Mouse (Mus musculus) urinary bladder, postnatal 10 days (tissue): Measurements from ENCODE around the gene Ccnt1.

ENCODE experiments used
- DNase-seq: peaks from one replicate; pipeline ENCODE4 v3.0.0; 2022; ENCODE audit warnings: low spot score

Gene Ccnt1

DNA sequence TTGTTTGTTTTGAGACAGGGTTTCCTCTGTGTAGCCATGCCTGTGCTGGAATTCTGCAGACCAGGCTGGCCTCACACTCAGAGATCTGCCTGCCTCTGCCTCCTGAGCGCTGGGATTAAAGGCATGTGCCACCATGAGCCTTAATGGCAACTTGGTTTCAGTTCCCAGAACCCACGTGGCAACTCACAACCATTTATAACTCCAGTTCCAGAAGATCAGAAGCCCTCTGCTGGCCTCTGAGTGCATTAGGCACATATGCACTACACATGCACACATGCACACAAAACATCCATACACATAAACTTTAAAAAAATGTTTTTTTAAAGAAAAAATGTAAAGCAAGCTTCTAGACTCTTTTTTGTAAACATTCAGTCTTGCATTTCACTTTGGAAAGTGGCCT lies 61.3 kb downstream of the Ccnt1 start:
- DNase-seq: no peak

DNA sequence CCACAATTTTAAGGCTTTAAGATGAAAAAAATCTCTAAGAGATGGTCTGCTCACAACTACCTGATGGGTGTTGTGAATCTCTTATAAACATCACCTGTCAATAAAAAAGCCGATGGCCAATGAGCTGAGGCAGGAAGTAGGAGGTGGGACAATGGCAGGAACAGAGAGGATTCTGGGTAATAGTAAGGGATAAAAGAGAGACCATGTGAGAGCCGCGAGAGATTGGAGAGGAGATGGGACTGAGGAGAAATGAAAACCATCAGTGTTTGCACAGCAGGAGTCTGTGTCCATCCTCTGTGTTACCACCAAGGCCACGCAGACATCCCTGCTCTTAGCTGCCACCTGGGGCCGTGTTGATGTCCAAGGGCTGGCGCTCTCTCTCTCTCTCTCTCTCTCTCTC lies 63.4 kb downstream of the Ccnt1 start:
- DNase-seq: no peak

DNA sequence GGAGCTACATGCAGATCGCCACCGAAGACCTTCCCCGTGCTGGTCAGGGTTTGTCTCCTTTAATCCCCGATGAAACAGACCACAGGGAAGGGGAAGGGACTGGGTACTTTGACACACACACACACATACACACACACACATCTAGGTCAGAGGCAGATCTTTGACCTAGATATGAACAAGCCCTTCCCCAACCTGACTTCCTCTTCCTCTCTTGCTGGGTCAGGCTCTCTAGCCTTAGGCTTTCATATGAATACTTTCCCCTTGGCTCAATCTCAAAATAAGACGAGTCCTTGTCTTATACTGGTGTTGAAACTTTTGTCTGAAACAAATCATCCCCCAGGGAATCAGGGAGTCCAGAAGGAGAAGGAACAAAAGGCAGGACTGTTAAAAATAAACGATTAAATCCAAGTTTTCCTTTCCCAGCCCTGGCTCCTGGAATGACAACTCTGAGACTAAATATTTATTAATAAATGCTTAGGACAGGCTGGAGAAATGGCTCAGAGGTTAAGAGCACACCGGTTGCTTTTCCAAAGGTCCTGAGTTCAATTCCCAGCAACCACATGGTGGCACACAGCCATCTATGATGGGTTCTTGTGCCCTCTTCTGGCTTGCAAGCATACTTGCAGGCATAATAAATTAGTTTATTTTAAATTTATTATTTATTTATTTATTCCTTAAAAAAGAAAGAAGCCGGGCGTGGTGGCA lies 64.3 kb downstream of the Ccnt1 start:
- DNase-seq: no peak

DNA sequence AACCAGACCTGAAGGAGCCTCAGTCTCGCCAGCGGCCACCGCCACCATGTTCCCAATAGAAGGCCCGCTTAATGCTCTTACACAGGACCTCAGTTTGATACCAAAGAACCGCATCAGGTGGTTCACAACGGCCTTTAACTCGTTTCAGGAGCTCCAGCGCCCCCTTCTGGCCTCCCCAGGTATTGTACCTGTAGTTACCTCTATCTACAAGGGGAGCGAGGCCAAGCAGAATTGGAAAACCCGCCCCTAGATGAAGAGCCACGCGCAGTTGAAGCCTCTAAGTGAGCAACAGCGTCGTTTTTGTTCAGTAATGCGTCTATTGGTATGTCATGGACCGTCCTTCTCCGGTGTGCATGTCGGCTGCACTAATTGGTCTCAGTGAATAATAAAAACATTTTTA lies 66.2 kb downstream of the Ccnt1 start:
- DNase-seq: peak; percentile 42

DNA sequence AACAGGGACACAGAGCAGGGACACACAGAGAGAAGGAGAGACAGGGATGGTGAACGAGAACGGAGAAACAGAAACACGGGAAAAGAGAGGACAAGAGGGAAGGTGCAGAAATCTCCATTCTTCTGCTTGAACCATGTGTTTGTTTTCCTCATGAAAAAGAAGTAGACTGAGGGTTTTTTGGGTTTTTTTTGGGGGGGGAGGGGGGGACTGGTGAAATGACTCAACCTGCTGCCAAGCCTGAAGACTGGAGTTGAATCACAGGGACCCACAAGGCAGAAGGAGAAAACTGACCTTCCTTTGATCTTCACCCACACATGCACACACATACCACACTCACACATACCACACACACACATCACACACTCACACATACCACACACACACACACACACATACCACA lies 67.4 kb downstream of the Ccnt1 start:
- DNase-seq: no peak

DNA sequence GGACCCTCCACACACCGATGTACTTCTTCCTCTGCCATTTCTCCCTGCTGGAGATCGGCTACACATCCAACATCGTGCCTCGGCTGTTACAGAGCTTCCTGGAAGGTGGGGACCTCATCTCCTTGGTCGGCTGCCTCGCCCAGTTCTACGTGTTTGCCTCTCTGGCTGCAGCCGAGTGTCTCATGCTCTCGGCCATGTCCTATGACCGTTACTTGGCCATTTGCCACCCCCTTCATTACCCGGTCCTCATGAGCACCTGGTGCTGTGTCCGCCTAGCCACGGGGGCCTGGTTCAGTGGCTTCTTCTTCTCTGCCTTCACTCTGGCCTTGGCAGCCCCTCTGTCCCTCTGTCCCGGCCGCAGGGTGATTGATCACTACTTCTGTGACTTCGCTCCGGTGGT lies 73.1 kb downstream of the Ccnt1 start:
- no peak for DNase-seq

DNA sequence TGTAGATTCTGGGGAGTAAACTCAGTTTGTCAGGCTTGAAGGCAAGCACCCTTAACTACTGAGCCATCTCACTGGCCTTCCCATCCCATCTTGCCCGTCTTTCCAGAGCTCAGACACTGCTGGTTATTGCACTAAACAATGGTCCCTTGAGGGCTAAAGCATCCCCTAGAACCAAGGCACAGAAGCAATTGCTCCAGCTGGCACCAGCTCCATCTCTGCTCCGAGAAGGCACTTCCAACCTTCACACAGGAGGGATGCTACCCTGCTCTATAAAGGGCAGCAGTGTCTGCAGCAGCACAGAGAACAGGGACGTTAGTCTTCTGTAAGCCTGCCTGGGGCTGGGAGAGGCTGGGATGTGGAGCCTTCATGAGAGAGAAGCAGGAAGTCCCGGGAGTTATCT lies 78.6 kb downstream of the Ccnt1 start, which contains the start of gene Olfr279:
Gene Olfr279 (plus strand): TSS at position 301 of the 400 bp plus-strand sequence.
- no peak for DNase-seq

DNA sequence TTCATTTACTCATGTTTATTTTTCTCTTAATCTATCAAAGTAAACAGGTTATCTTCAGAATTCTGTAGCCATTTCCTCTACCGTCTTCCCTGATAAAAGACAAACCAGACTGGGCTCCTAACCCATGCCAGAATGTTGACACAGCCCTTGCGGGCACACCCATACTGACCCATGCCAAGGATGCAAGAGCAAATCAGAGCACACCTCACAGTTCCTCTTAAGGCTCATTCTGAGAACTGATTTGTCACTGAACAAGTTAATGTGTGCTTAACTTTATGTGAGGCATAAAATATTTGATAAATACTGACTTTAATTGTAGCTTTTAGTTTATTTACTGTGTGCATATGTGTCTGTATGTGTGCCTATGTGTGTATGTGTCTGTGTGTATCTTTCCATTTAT lies 79.4 kb downstream of the Ccnt1 start:
- no peak for DNase-seq
